Mouse (Mus musculus) ES-Bruce4 (cell line): ENCODE data around the gene Lrrc57.

Experiments used
- CTCF ChIP-seq: IDR thresholded peaks from one replicate; pipeline ENCODE4 v1.8.1; 2011; ENCODE audit warnings: low read depth, low read length
- EP300 ChIP-seq: IDR thresholded peaks from 2 replicates; pipeline ENCODE4 v1.6.1; 2011; ENCODE audit warnings: low read depth, low read length; ENCODE audit not compliant: insufficient read depth
- POLR2A ChIP-seq: IDR thresholded peaks from one replicate; pipeline ENCODE4 v1.8.1; 2011; ENCODE audit warnings: low read length; ENCODE audit not compliant: insufficient read depth

GRCm38 (mm10) chr2:120622920-120623319 lies 13.6 kb upstream of the Lrrc57 start:
- no peak for TF ChIP-seq POLR2A
- TF ChIP-seq EP300, result no peak
- TF ChIP-seq CTCF, result no peak
